Mouse (Mus musculus): ENCODE data around the gene Hps4.
A peak's percentile ranks its signal among the peaks of the same experiment; 100 is the strongest.

Hps4 gene

DNA sequence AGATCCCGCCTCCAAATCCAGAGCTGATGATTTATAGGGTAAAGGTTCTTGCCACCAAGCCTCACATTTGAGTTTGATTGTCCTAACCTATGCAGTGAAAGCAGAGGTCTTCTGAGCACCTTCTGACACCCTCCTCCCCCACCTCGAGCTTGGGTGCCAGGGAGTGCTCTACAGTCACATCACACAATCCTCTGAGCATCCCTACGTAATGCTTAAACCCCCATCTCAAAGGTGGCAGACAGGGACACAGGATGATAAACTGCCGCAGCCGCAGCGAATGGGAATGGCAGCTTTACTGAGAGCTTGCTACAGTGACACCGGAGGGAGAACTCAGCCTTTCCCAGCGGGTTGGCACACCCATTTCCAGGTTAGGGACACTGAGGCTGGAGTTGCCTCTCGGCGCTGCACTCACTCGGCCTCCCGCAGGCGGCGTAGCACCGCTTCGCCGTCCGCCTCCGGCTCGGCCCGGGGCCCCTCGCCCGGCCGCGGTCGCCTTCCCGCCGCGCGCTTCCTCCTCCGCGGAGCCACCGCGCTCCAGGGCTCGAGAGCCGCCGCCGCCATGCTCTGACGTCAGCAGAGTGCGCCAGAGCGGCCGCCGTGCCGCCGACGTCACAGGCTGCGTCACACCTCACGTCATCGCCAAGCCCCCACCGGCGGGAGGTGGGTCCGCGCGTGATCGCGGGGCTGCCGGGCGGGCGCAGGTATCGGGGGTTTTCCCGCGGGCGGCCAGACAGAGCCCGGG is at the start of gene Hps4, which contains the start of gene Srrd:
Gene Hps4, plus strand, starts transcription at position 621 of the 742 bp plus-strand sequence.
Gene Srrd, minus strand, starts transcription at position 578 of the 742 bp plus-strand sequence.
- TF ChIP-seq GATA4 (IDR thresholded peaks at IDR 0.05; ENCODE audit: insufficient replicate concordance, low read length): no peak

DNA sequence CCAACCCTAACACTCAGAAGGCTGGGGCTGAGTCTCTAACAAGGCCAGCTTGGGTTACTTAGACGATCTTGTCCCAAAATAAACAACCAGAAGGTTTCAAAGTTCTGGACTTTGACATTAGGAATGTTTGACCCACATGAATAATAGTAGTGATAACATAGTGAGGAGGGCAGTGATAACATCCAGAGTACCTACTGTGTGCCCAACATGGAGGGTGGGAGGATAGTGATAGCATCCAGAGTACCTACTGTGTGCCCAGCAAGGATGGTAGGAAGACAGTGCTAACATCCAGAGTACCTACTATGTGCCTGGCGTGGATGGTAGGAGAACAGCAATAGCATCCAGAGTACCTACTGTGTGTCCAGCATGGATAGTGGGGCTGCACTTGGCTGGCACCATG is 49.1 kb upstream of the Hps4 start:
- TF ChIP-seq GATA4 (IDR thresholded peaks at IDR 0.05; ENCODE audit: insufficient replicate concordance, low read length): peak; percentile 59; the same call in 1 of the 2 replicates

GRCm38 (mm10) chr5:112294696-112295095 is 48.2 kb upstream of the Hps4 start:
- no peak for TF ChIP-seq GATA4 (IDR thresholded peaks at IDR 0.05; ENCODE audit: insufficient replicate concordance, low read length)

GRCm38 (mm10) chr5:112295162-112295561 is 47.7 kb upstream of the Hps4 start:
- no peak for TF ChIP-seq GATA4 (IDR thresholded peaks at IDR 0.05; ENCODE audit: insufficient replicate concordance, low read length)

GRCm38 (mm10) chr5:112295564-112295963 is 47.3 kb upstream of the Hps4 start:
- TF ChIP-seq GATA4 (IDR thresholded peaks at IDR 0.05; ENCODE audit: insufficient replicate concordance, low read length): no peak

DNA sequence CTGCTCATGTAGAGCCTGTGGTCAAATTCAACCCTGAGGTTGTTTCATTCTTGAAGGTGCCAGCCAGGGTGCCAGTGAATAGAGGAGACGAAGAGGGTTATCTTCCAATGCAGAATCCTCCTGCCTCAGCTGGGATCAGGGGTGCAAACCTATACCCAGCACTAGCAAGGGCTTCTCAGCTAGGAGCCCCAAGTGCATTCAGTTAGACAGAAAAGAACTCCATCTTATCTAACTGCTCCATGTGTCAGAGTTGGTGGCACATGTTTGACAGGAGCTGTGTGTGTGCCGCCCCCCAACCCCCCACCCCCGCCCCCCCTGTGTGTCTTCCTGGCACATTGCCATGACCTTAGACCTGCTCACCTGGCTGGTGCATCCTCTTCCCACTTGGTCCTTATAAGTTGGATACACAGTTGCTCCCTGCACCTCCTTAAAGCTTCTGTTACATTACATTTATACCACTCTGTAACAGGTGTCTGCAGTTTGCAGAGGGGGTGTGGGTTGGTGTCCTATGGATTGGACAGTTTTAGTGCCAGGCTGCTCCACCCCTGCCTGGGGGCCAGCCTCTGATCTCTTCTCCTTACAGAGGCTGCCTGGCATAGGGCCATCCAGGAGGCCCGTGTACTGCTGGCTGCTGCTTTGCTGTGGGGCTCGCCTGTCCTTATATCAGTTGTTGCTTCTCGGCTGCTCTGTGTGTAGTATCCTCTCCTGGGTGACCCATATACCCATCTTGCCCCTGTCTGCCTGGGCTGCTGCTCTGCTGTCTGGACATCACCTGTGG is 46.3 kb upstream of the Hps4 start:
- TF ChIP-seq GATA4 (IDR thresholded peaks at IDR 0.05; ENCODE audit: insufficient replicate concordance, low read length): no peak

GRCm38 (mm10) chr5:112297257-112297656 is 45.6 kb upstream of the Hps4 start:
- no peak for TF ChIP-seq GATA4 (IDR thresholded peaks at IDR 0.05; ENCODE audit: insufficient replicate concordance, low read length)

- peak; percentile 38; the same call in 1 of the 2 replicates for TF ChIP-seq GATA4 (IDR thresholded peaks at IDR 0.05; ENCODE audit: insufficient replicate concordance, low read length)
Observed at GRCm38 (mm10) chr5:112298226-112298988, 44.5 kb upstream of the Hps4 start.

GRCm38 (mm10) chr5:112299399-112299798 is 43.5 kb upstream of the Hps4 start:
- no peak for TF ChIP-seq GATA4 (IDR thresholded peaks at IDR 0.05; ENCODE audit: insufficient replicate concordance, low read length)

DNA sequence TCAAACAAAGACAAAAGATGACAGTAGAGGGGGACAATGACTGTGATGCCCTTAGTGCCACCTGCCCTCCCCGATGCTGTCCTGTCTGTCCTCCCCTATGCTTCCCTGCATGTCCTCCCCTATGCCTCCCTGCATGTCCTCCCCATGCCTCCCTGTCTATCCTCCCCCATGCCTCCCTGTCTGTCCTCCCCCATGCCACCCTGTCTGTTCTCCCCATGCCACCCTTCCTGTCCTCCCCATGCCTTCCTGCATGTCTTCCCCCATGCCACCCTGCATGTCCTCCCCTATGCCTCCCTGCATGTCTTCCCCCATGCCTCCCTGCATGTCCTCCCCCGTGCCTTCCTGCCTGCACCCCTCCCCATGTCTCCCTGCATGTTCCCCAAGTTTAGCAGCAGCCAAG is 42.8 kb upstream of the Hps4 start:
- TF ChIP-seq GATA4 (IDR thresholded peaks at IDR 0.05; ENCODE audit: insufficient replicate concordance, low read length): no peak

- TF ChIP-seq GATA4 (IDR thresholded peaks at IDR 0.05; ENCODE audit: insufficient replicate concordance, low read length): no peak
Observed at GRCm38 (mm10) chr5:112300721-112301308, 42.1 kb upstream of the Hps4 start.

DNA sequence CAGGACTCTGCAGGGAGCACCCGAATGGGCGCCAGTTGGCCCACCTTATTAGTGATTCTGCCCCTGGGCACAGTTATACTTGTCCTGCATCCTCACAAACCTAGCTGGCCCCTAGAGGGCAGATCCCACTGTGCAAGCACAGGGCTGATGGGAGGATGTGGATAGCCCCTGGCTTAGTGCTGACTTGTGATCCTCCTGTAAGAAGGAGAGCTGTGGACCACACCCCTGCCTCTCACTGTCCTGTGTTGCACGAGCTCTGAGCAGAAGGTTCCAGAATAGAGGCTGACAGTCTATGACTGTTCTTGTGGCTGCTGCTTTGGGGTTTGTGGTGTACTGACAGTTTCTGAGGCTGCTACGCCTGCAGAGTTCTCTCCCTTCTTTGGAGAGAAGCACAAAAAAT is 41.2 kb upstream of the Hps4 start:
- TF ChIP-seq GATA4 (IDR thresholded peaks at IDR 0.05; ENCODE audit: insufficient replicate concordance, low read length): no peak

DNA sequence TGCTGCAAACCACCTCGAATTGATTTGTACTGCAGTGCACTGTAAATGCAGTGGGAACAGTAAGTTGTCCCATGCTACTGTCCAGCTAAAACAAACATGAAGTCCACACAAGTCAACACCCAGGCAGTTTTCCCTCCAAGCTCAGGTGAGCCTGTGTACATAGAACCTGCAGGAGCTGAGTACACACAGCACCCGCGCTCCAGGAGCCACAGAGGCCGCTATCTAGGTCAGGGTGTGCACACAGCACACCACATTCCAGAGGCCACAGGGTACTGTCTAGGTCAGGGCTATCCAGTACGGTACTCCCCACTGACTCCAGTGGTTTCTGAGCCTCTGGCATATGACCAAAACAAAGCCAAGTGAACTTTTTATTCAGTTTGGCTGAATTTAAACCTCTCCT is 40.6 kb upstream of the Hps4 start:
- TF ChIP-seq GATA4 (IDR thresholded peaks at IDR 0.05; ENCODE audit: insufficient replicate concordance, low read length): no peak; the same call in 1 of the 2 replicates

DNA sequence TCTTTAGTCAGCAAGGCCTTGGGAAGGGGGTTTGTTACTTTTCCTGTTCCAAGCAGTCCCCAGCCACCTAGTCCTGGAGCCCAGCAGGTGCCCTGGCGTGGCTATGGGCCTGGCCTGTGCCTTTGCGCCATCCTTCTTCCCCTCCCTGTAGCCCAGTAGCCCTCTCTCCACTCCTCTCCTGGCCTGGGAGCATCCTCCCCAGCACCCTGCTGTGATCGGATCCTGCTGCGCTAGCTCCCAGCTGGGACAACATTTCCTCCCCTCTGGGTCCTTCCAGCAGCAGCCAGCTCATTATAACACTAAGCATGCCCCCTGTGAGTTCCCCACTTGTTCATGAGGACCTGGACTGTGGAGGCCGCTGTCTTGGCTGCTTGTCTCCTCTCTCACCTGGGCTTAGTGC is 37.0 kb upstream of the Hps4 start:
- no peak for TF ChIP-seq GATA4 (IDR thresholded peaks at IDR 0.05; ENCODE audit: insufficient replicate concordance, low read length)
